Comparison of ENCODE assay signal across 25 mouse cellular contexts in genomic region chr17:15167927-15168326, GRCm38 (mm10).
"Had no signal": no experiment of that assay in that cellular context is flagged by ENCODE, and none has a peak within 500 bp of the region (broad histone marks: within the 10 kb centered on the region; RNA-seq: fewer than 3 reads in every experiment).

No protein-coding gene starts in this region.

- H3K27me3 ChIP-seq: embryonic facial prominence, embryonic 12.5 days; embryonic facial prominence, embryonic 13.5 days; embryonic facial prominence, embryonic 15.5 days; forebrain, embryonic 12.5 days; forebrain, embryonic 13.5 days; forebrain, embryonic 15.5 days had no signal

- DNase-seq: cerebellum, adult 9-10 months; cerebellum, adult 9-11 months; cerebellum, postnatal 10 days; cerebellum, postnatal 14 days; cerebellum, postnatal 25 days; cerebellum, postnatal 36 days; embryo, embryonic 11 days; forebrain, postnatal 0 days; gastrocnemius, adult 2 months; gastrocnemius, postnatal 10 days; gastrocnemius, postnatal 14 days; gastrocnemius, postnatal 25 days; gastrocnemius, postnatal 36 days; heart, adult 11 months; heart, adult 18-20 months; heart, adult 2 months had no signal

- H3K9ac ChIP-seq: embryonic facial prominence, embryonic 12.5 days; embryonic facial prominence, embryonic 13.5 days; embryonic facial prominence, embryonic 15.5 days; forebrain, embryonic 12.5 days; forebrain, embryonic 13.5 days; forebrain, embryonic 15.5 days; forebrain, postnatal 0 days had no signal

- H3K27ac ChIP-seq: embryonic facial prominence, embryonic 10.5 days; embryonic facial prominence, embryonic 12.5 days; embryonic facial prominence, embryonic 13.5 days; embryonic facial prominence, embryonic 15.5 days; forebrain, embryonic 10.5 days; forebrain, embryonic 12.5 days; forebrain, embryonic 13.5 days; forebrain, embryonic 15.5 days; gastrocnemius, adult 2 months; heart, adult 2 months had no signal

- H3K4me1 ChIP-seq: embryonic facial prominence, embryonic 12.5 days; embryonic facial prominence, embryonic 13.5 days; embryonic facial prominence, embryonic 15.5 days; forebrain, embryonic 10.5 days; forebrain, embryonic 12.5 days; forebrain, embryonic 13.5 days; forebrain, embryonic 15.5 days had no signal

- H3K36me3 ChIP-seq: embryonic facial prominence, embryonic 10.5 days; embryonic facial prominence, embryonic 12.5 days; embryonic facial prominence, embryonic 13.5 days; embryonic facial prominence, embryonic 15.5 days; forebrain, embryonic 10.5 days; forebrain, embryonic 12.5 days; forebrain, embryonic 15.5 days had no signal

- H3K4me3 ChIP-seq: embryonic facial prominence, embryonic 10.5 days; embryonic facial prominence, embryonic 12.5 days; embryonic facial prominence, embryonic 13.5 days; embryonic facial prominence, embryonic 15.5 days; erythroblast, embryonic 14.5 days; forebrain, embryonic 10.5 days; forebrain, embryonic 12.5 days; forebrain, embryonic 13.5 days; forebrain, embryonic 15.5 days; gastrocnemius, adult 2 months; heart, adult 2 months had no signal

- H3K9me3 ChIP-seq: embryonic facial prominence, embryonic 10.5 days; embryonic facial prominence, embryonic 12.5 days; embryonic facial prominence, embryonic 13.5 days; embryonic facial prominence, embryonic 15.5 days; forebrain, embryonic 10.5 days; forebrain, embryonic 12.5 days; forebrain, embryonic 13.5 days; forebrain, embryonic 15.5 days had no signal

- H3K4me2 ChIP-seq: embryonic facial prominence, embryonic 12.5 days; embryonic facial prominence, embryonic 13.5 days; embryonic facial prominence, embryonic 15.5 days; forebrain, embryonic 12.5 days; forebrain, embryonic 13.5 days; forebrain, embryonic 15.5 days had no signal
